Mouse (Mus musculus) midbrain, embryonic 11.5 days (tissue): ENCODE measurements at regions not wholly inside any gene's neighbourhood (a gene's known extent, or its start where the extent isn't known, plus 50 kb on each side); places are given as distances from the start of the nearest gene placed in this dataset.

Source experiments
- ATAC-seq: fragments of 200-750 bp; cut with Nextera tagmentation; 2 replicates; pipeline ENCODE4 v1.8.0; 2017; ENCODE audit warnings: moderate TSS enrichment, moderate library complexity; ENCODE audit not compliant: low FRiP score
- DNase-seq: peaks from one replicate; pipeline ENCODE4 v3.0.0; 2015; ENCODE audit warnings: low spot score; ENCODE audit errors: missing footprints
- H3K27ac ChIP-seq: fragments of 300-500 bp; sonication (generic); 2 replicates; pipeline ENCODE4 v1.5.1; 2014; ENCODE audit warnings: low read depth, low read length
- H3K27me3 ChIP-seq: fragments of 300-500 bp; sonication (generic); 2 replicates; pipeline ENCODE4 v1.6.1; 2014; ENCODE audit warnings: mild to moderate bottlenecking, low read length, moderate library complexity, mixed read lengths; ENCODE audit not compliant: control insufficient read depth, insufficient read depth
- H3K36me3 ChIP-seq: fragments of 300-500 bp; sonication (generic); 2 replicates; pipeline ENCODE4 v1.6.1; 2014; ENCODE audit warnings: mild to moderate bottlenecking, low read length, moderate library complexity, mixed read lengths; ENCODE audit not compliant: control insufficient read depth, insufficient read depth
- H3K4me1 ChIP-seq: fragments of 300-500 bp; sonication (generic); 2 replicates; pipeline ENCODE4 v1.6.1; 2014; ENCODE audit warnings: low read length; ENCODE audit not compliant: control insufficient read depth, insufficient read depth
- H3K4me2 ChIP-seq: fragments of 300-500 bp; sonication (generic); 2 replicates; pipeline ENCODE4 v1.6.1; 2014; ENCODE audit warnings: mild to moderate bottlenecking, moderate library complexity
- H3K4me3 ChIP-seq: fragments of 300-500 bp; sonication (generic); 2 replicates; pipeline ENCODE4 v1.5.1; 2014; ENCODE audit warnings: low read depth, low read length
- H3K9ac ChIP-seq: fragments of 300-500 bp; sonication (generic); 2 replicates; pipeline ENCODE4 v1.6.1; 2014; ENCODE audit warnings: low read length
- H3K9me3 ChIP-seq: fragments of 300-500 bp; sonication (generic); 2 replicates; pipeline ENCODE4 v1.6.1; 2016; ENCODE audit warnings: low read length; ENCODE audit not compliant: control insufficient read depth
- WGBS: fragments of 180-500 bp; shearing (Covaris S2); extraction: QIAGEN DNeasy Blood & Tissue Kit; methylation state at CpG from one replicate; pipeline ENCODE4 v1.1.7; 2014; 5-methylcytosine and 5-hydroxymethylcytosine counted together

DNA sequence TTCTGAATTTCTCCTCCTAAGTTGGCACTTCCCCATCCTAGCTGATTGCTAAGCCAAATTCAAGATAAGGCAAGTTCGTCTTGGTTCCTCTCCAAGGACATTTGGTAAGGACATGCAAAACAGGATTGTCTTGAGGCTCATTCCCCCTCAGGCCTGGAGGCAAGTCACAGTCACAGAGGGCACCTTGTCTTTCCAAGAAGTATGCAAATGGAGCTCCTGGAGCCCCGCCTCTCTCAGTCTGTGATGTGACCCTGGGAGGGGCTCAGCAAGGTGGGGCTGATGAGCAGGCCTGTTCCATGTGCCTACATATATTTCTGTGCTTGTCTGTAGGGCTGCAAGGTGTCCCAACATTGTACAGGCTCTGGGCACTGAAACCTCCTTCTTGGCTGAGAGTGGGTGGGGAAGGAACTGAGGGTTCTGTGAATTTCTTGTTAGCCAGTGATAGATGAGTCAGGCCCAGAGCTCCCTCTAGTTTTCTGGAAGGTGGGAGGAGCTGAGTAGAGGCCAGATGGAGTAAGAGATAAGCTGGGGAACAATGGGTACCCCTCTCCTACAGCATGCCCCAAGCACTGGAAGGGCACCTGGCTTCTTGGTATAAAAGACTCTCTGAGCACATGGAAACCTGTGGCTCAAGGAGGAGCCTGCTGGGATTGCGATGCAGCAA, 120.5 kb upstream of the Irx3 start:
- Histone ChIP-seq H3K9me3 (peaks cover 3% of the 10 kb centered on the region; the same call in 1 of the 2 replicates), H3K27me3 (no peaks in the 10 kb centered on the region)
- 77% methylated on average over 3 of the region's 3 CpGs for WGBS

GRCm38 (mm10) chr8:91917834-91918233, 116.0 kb upstream of the Irx3 start:
- H3K4me3 ChIP-seq, result no peak overlapping the region
- no peak for ATAC-seq
- no peak overlapping the region for H3K9ac ChIP-seq
- peaks cover 3% of the 10 kb centered on the region; the same call in 1 of the 2 replicates for H3K9me3 ChIP-seq
- H3K4me1 ChIP-seq, result no peaks in the 10 kb centered on the region
- no peak overlapping the region for H3K4me2 ChIP-seq
- no peak overlapping the region for H3K27ac ChIP-seq
- no peaks in the 10 kb centered on the region for H3K27me3 ChIP-seq
- DNase-seq, result no peak
- WGBS, result 89% methylated on average over 5 of the region's 5 CpGs
- no peaks in the 10 kb centered on the region for H3K36me3 ChIP-seq

More for the DNA sequence above, 120.5 kb upstream of the Irx3 start:
- Histone ChIP-seq H3K4me1 (no peaks in the 10 kb centered on the region), H3K27ac (no peak overlapping the region), H3K4me3 (no peak overlapping the region), H3K4me2 (no peak overlapping the region), H3K9ac (no peak overlapping the region), H3K36me3 (no peaks in the 10 kb centered on the region)
- DNase-seq (no peak), ATAC-seq (no peak)

GRCm38 (mm10) chr8:91913971-91914370, 112.1 kb upstream of the Irx3 start:
- DNase-seq, result no peak
- H3K27ac ChIP-seq, result no peak overlapping the region
- no peak overlapping the region for H3K4me2 ChIP-seq
- no peaks in the 10 kb centered on the region for H3K36me3 ChIP-seq
- H3K4me3 ChIP-seq, result no peak overlapping the region
- ATAC-seq, result no peak
- 88% methylated on average over 5 of the region's 5 CpGs for WGBS
- H3K27me3 ChIP-seq, result no peaks in the 10 kb centered on the region
- H3K4me1 ChIP-seq, result no peaks in the 10 kb centered on the region
- no peaks in the 10 kb centered on the region for H3K9me3 ChIP-seq
- no peak overlapping the region for H3K9ac ChIP-seq

- H3K4me3 ChIP-seq, result no peak overlapping the region
- 80% methylated on average over 6 of the region's 6 CpGs for WGBS
These were observed 111.3 kb upstream of the Irx3 start for GRCm38 (mm10) chr8:91913121-91913520.

GRCm38 (mm10) chr8:91909637-91910383, 107.9 kb upstream of the Irx3 start:
- ATAC-seq, result no peak
- Histone ChIP-seq H3K4me3 (no peak overlapping the region), H3K27ac (no peak overlapping the region), H3K9me3 (no peaks in the 10 kb centered on the region), H3K4me2 (no peak overlapping the region), H3K4me1 (no peaks in the 10 kb centered on the region), H3K27me3 (no peaks in the 10 kb centered on the region), H3K9ac (no peak overlapping the region), H3K36me3 (no peaks in the 10 kb centered on the region)
- no peak for DNase-seq
- 84% methylated on average over 14 of the region's 14 CpGs for WGBS

More at GRCm38 (mm10) chr8:91913121-91913520, 111.3 kb upstream of the Irx3 start:
- DNase-seq (no peak), ATAC-seq (no peak)
- H3K27me3 ChIP-seq, result no peaks in the 10 kb centered on the region
- no peaks in the 10 kb centered on the region for H3K36me3 ChIP-seq
- H3K9me3 ChIP-seq, result no peaks in the 10 kb centered on the region
- no peak overlapping the region for H3K27ac ChIP-seq
- no peak overlapping the region for H3K4me2 ChIP-seq
- H3K9ac ChIP-seq, result no peak overlapping the region
- H3K4me1 ChIP-seq, result no peaks in the 10 kb centered on the region

DNA sequence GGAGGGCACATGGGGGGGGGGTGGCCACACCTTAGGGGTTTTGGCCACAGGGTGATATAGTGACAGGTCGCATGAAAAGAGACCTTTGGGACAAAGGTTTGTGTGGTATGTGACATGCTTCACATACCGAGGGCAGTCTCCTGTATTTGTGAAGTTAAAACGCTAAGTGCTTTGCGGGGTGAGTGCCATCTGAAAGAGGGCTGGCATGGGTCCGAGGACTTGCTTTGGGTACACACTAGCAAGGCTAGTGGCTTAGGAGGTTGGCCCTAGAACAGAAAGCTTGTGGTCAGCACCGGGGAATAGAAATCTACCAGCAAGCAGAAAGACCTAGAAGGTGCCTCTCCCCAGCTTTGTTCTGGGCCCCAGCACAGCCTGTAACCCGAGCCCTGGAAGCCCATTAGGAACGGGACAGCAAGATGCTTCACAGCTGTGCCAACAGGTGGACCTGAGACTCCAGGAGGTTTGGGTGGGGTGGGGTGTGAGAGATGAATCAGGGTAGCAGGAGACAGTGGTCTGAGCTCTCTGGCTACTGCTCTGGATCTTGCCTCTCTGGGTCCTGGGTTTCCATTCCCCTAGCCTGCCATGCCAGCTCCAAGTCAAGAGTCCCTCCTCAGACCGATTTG, 107.0 kb upstream of the Irx3 start:
- Histone ChIP-seq H3K4me3 (no peak overlapping the region), H3K9ac (no peak overlapping the region), H3K9me3 (no peaks in the 10 kb centered on the region), H3K4me1 (no peaks in the 10 kb centered on the region), H3K27ac (no peak overlapping the region), H3K4me2 (no peak overlapping the region), H3K36me3 (no peaks in the 10 kb centered on the region), H3K27me3 (no peaks in the 10 kb centered on the region)
- 79% methylated on average over 9 of the region's 9 CpGs for WGBS
- ATAC-seq (no peak), DNase-seq (no peak)

- Histone ChIP-seq H3K9me3 (no peaks in the 10 kb centered on the region), H3K4me2 (no peak overlapping the region), H3K27me3 (no peaks in the 10 kb centered on the region), H3K9ac (no peak overlapping the region), H3K27ac (no peak overlapping the region), H3K36me3 (no peaks in the 10 kb centered on the region), H3K4me3 (no peak overlapping the region), H3K4me1 (no peaks in the 10 kb centered on the region)
- WGBS, result 84% methylated on average over 8 of the region's 8 CpGs
- ATAC-seq (no peak), DNase-seq (no peak)
These were observed 105.3 kb upstream of the Irx3 start for GRCm38 (mm10) chr8:91907178-91907577.

DNA sequence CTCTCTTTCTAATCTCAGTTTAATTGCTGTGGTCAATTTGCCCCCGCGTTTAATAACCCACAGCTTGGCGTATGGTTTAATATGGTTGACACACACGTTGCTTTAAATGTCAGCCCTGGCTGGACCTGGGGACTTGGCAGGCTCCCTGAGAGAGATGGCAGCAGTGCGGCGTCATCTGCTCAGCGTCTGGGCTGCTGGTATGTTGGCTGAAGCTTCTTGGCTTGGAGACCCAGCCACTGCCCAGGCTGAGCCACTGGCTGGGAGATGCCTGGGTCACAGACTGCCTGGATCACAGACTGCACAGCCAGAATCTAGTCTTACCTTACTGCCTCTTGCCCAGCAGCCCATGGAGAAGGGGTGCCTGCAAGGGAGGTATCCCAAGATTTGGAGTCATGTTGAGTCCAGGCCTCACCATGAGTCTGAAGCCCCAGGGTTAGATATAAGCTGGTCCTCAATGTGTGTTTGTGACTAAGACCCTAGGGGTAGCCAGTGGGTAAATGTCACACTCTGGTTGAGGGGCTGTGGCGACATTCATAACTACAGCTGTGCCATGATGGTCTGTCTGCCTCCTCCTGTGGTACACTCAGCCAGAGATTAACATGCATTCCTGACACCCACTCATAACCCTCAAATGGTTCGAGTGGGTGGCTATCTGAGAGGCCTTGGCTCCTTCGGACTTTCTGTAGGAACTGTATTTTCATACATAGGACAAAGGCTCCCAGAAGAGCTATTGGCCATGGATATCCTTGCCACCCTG, 99.8 kb upstream of the Irx3 start:
- Histone ChIP-seq H3K27ac (no peak overlapping the region), H3K9ac (no peak overlapping the region), H3K4me2 (no peak overlapping the region), H3K9me3 (no peaks in the 10 kb centered on the region), H3K27me3 (no peaks in the 10 kb centered on the region), H3K36me3 (no peaks in the 10 kb centered on the region), H3K4me1 (no peaks in the 10 kb centered on the region), H3K4me3 (no peak overlapping the region)
- 86% methylated on average over 10 of the region's 10 CpGs for WGBS
- DNase-seq (no peak), ATAC-seq (no peak)
